Mouse (Mus musculus) mouse embryonic stem cell (cell line): ENCODE data around the gene Nkx2-3.

Experiments
- in situ Hi-C, 2 experiments: fragments of 300-500 bp; cut with MboI; formaldehyde crosslinking; loops; 1 replicate in 1 of 2; 3 replicates in 1 of 2; pipeline ENCODE4 v1.14.3; 2019 to 2020; ENCODE audit warnings: low sequenced_read_pairs in 2 of 2, low pct_unique_long_range_greater_than_20kb in 1 of 2, mixed read lengths in 1 of 2; ENCODE audit not compliant: unreplicated experiment in 1 of 2

The Nkx2-3 gene

GRCm38 (mm10) chr19:43601996-43602590 is 10.0 kb upstream of the Nkx2-3 start:
- in situ Hi-C loops: loop anchor here in 1 of 2 experiments (10.0 to 25.0 kb wide), 2 partner anchors 1153 to 1635 kb away; partner anchors contain the start of genes Lbx1 and Pax2

GRCm38 (mm10) chr19:43603521-43603920 is 8.6 kb upstream of the Nkx2-3 start:
- in situ Hi-C loops: loop anchor here in 1 of 2 experiments (10.0 to 25.0 kb wide), 2 partner anchors 1151 to 1634 kb away; partner anchors contain the start of genes Lbx1 and Pax2

DNA sequence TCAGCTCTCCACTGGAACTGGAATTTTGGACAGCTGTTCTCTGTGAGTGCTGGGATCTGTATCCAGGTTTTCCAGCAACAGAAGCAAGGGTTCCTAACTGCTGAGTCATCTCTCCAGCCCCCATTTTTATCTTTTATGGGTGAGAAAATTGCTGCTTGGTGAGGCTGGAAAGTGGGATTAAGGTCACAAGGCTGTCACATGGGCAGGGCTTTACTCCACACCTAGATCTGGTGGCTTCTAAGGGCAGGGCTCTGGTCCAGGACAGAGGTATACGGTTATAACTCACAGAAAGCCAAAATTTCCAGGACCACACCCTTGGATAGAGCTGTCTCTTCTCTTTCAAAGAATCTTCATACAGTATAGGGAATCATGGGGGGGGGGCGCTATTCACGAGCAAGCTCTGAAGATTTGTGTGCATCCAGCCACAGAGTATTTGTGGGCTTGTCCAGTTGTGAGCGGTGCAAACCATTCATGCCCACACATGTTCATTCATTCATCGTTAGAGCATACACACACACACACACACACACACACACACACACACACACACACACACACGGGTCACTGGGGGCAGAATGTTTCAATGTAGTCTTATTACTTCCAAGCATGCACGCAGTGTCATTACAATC is 7.5 kb upstream of the Nkx2-3 start:
- in situ Hi-C loops: loop anchor here in 1 of 2 experiments (10.0 to 25.0 kb wide), 2 partner anchors 1150 to 1633 kb away; partner anchors contain the start of genes Lbx1 and Pax2

GRCm38 (mm10) chr19:43605666-43606551 is 6.2 kb upstream of the Nkx2-3 start:
- in situ Hi-C loops: loop anchor here in 1 of 2 experiments (10.0 to 25.0 kb wide), 2 partner anchors 1149 to 1631 kb away; partner anchors contain the start of genes Lbx1 and Pax2

DNA sequence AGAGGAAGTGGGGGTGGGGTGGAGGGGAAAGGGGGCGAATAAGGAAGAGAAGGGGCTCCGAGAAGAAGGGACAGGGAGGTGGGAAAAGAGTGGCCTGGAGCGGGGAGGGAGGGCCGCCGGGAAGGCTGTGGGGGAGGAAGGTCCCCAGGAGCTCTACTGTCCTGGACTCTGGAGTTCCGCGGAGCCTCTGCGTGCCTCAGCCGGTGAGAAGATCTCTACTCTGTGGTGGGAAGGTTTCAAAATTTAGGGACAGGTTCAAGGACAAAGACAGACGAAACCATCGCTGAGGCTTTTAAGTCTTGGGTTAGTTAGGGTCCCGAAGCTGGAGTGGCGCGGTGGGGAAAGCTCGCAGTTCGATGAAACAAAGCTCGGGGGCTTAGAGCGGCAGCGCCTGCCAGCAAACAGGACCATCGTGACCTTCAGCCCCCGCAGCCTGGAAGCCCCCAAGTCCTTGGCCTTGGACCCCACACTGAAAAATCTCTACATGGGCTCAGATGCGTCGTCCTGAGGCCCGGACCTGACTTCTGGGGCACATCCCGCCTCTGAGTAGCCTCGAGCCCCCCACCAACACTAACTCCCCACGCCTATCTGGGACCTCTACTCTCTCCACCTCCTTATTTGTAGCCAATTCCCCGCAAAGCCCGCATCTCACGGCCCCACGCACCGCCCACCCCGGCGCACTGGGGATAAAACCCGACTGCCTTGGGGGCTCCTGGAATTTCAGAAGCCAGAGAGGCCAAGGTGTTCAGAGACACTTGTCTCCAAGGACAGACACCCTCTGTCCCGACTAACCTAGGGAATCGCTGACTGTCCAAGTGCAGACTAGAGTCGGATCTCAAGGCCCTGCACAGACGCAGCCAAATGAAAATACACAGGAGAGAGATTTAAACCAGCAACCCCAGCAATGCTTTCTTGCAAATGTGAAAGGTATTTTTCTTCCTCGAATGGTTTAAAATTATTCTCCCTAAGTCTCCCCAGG is 5.3 kb upstream of the Nkx2-3 start:
- in situ Hi-C loops: loop anchor here in 1 of 2 experiments (10.0 to 25.0 kb wide), 2 partner anchors 1148 to 1630 kb away; partner anchors contain the start of genes Lbx1 and Pax2

- in situ Hi-C loops: loop anchor here in 1 of 2 experiments (10.0 to 25.0 kb wide), 2 partner anchors 1147 to 1629 kb away; partner anchors contain the start of genes Lbx1 and Pax2
These were observed 4.1 kb upstream of the Nkx2-3 start for GRCm38 (mm10) chr19:43607842-43608680.

GRCm38 (mm10) chr19:43608711-43609457 is 3.2 kb upstream of the Nkx2-3 start:
- in situ Hi-C loops: loop anchor here in 1 of 2 experiments (10.0 to 25.0 kb wide), 2 partner anchors 1146 to 1628 kb away; partner anchors contain the start of genes Lbx1 and Pax2

DNA sequence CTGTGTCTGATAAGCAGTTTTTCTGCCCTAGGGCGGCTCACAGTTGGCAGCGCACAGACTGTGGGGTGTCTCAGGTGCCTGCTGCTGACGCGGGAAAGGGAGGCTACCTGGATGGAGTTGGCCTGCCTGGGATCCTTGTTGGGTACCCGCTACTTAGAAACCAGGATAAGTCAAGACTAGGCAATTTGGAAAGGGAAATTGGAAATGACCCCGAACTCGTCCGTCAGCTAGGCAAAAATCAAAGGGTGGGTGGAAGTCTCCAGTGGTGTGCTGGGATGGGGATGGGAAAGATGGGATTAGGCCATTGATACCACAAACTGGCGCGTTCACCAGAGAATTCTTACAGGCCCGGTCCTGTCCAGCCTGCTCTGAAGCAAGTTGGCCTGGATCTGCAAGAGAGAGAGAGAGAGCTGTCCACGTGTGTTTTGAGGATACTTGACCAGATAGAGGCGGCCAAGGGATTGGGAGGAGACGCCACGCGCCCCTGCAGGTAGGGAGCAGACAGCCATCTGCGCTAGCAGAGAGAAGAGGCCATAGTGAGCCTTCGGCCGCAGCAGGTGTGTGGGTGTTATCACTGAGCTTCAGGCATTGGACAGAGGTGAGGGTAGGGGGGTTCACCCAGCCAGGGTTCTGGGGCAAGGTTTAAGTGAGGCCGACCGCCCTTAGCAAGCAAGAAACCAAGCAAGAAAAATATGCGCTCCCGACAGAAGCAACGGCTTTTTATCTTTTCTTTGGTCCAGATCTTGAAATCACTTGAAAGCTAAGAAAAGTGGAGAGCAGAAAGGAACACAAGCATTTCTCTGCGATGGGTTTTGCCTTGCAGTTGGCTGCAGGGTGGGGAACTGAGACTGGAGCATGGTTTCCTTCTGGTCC is 2.4 kb upstream of the Nkx2-3 start:
- in situ Hi-C loops: loop anchor here in 1 of 2 experiments (10.0 to 25.0 kb wide), 2 partner anchors 1145 to 1628 kb away; partner anchors contain the start of genes Lbx1 and Pax2

GRCm38 (mm10) chr19:43610341-43610848 is 1.7 kb upstream of the Nkx2-3 start:
- in situ Hi-C loops: loop anchor here in 1 of 2 experiments (25.0 kb wide), 1 partner anchor 1627 kb away; the partner anchor contains the start of gene Lbx1

DNA sequence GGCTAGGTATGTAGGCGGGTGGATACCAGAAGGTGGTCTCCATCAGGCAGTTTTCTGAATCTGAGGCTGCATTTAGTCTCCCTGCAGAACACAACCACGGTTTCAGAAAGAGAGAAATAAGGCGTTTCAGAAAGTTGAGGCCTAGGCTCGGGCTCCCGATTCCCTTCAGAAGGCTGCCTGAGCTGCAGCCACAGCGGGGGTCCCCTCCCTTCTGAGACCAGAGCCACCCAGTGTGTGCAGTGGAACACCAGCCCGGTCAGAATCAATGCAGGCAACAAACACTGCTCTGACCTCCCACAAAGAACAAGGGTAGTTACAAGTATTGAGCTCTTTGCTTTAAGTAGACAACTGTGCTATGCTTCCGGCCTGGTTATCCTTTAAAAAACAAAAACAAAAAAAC is 1.0 kb upstream of the Nkx2-3 start:
- in situ Hi-C loops: loop anchor here in 1 of 2 experiments (25.0 kb wide), 1 partner anchor 1626 kb away; the partner anchor contains the start of gene Lbx1

- in situ Hi-C loops: loop anchor here in 1 of 2 experiments (25.0 kb wide), 1 partner anchor 1626 kb away; the partner anchor contains the start of gene Lbx1
These were observed 564 bp upstream of the Nkx2-3 start for GRCm38 (mm10) chr19:43611561-43611960.

DNA sequence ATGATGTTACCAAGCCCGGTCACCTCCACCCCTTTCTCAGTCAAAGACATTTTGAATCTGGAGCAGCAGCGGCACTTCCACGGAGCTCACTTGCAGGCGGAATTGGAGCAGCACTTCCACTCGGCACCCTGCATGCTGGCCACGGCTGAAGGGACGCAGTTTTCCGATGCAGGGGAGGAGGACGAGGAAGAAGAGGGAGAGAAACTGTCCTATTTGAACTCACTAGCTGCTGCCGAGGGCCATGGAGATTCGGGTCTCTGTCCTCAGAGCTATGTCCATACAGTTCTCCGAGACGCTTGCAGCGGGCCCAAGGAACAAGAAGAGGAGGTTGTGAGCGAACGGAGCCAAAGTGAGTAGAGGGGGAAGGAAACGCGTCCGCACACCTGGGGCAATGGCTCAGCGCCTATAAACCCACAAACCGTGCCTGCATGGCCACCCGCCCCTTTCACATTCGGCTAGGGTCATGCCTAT is 411 bp downstream of the Nkx2-3 start:
- in situ Hi-C loops: loop anchor here in 1 of 2 experiments (25.0 kb wide), 1 partner anchor 1625 kb away; the partner anchor contains the start of gene Lbx1

GRCm38 (mm10) chr19:43613293-43614130 is 1.4 kb downstream of the Nkx2-3 start:
- in situ Hi-C loops: loop anchor here in 1 of 2 experiments (25.0 kb wide), 1 partner anchor 1624 kb away; the partner anchor contains the start of gene Lbx1
